Mouse (Mus musculus) limb, embryonic 11.5 days (tissue): ENCODE measurements at regions not wholly inside any gene's neighbourhood (a gene's known extent, or its start where the extent isn't known, plus 50 kb on each side); places are given as distances from the start of the nearest gene placed in this dataset.

Experiments
- ATAC-seq: fragments of 200-750 bp; cut with Nextera tagmentation; 2 replicates; pipeline ENCODE4 v1.8.0; 2017; ENCODE audit warnings: low read depth; ENCODE audit not compliant: insufficient number of reproducible peaks, low FRiP score, low TSS enrichment
- DNase-seq: peaks from one replicate; pipeline ENCODE4 v3.0.0-alpha.2; 2015; ENCODE audit warnings: low spot score
- H3K27ac ChIP-seq: fragments of 300-500 bp; sonication (generic); replicated peaks from 2 replicates; pipeline ENCODE4 v1.5.1; 2014; ENCODE audit warnings: low read depth, mild to moderate bottlenecking, low read length
- H3K27me3 ChIP-seq: fragments of 300-500 bp; sonication (generic); 2 replicates; pipeline ENCODE4 v1.6.1; 2014; ENCODE audit warnings: mild to moderate bottlenecking, low read length, mixed read lengths; ENCODE audit not compliant: control insufficient read depth, insufficient read depth
- H3K36me3 ChIP-seq: fragments of 300-500 bp; sonication (generic); 2 replicates; pipeline ENCODE4 v1.6.1; 2014; ENCODE audit warnings: mild to moderate bottlenecking, low read length, moderate library complexity, mixed read lengths; ENCODE audit not compliant: control insufficient read depth, insufficient read depth
- H3K4me1 ChIP-seq: fragments of 300-500 bp; sonication (generic); 2 replicates; pipeline ENCODE4 v1.6.1; 2014; ENCODE audit warnings: low read length, mixed read lengths; ENCODE audit not compliant: control insufficient read depth, insufficient read depth
- H3K4me2 ChIP-seq: fragments of 300-500 bp; sonication (generic); 2 replicates; pipeline ENCODE4 v1.6.1; 2014; ENCODE audit warnings: low read depth, mild to moderate bottlenecking, moderate library complexity; ENCODE audit not compliant: severe bottlenecking
- H3K4me3 ChIP-seq: fragments of 300-500 bp; sonication (generic); 2 replicates; pipeline ENCODE4 v1.5.1; 2014; ENCODE audit warnings: low read depth, low read length
- H3K9ac ChIP-seq: fragments of 300-500 bp; sonication (generic); 2 replicates; pipeline ENCODE4 v1.6.1; 2014; ENCODE audit warnings: mild to moderate bottlenecking, low read length
- H3K9me3 ChIP-seq: fragments of 300-500 bp; sonication (generic); 2 replicates; pipeline ENCODE4 v1.6.1; 2016; ENCODE audit warnings: low read length; ENCODE audit not compliant: control insufficient read depth
- WGBS: fragments of 180-500 bp; shearing (Covaris S2); extraction: QIAGEN DNeasy Blood & Tissue Kit; methylation state at CpG from one replicate; pipeline ENCODE4 v1.1.7; 2014; 5-methylcytosine and 5-hydroxymethylcytosine counted together

- no peaks in the 10 kb centered on the region for H3K27me3 ChIP-seq
- H3K4me1 ChIP-seq = 0 out of 2 replicates have a peak, but pooled peaks cover 2% of the 10 kb centered on the region
- H3K9me3 ChIP-seq = no peaks in the 10 kb centered on the region
- no peak overlapping the region for H3K9ac ChIP-seq
- H3K27ac ChIP-seq = no peak overlapping the region
- H3K36me3 ChIP-seq = no peaks in the 10 kb centered on the region
- no peak for ATAC-seq
- H3K4me3 ChIP-seq = no peak overlapping the region
- WGBS = 53% methylated on average over 9 of the region's 9 CpGs
- DNase-seq = no peak
- H3K4me2 ChIP-seq = no peak overlapping the region
Measured at GRCm38 (mm10) chr11:52618646-52619045, 145.8 kb upstream of the Fstl4 start.

GRCm38 (mm10) chr11:52622861-52623260 lies 141.6 kb upstream of the Fstl4 start:
- ATAC-seq (no peak), DNase-seq (no peak)
- Histone ChIP-seq H3K9me3 (no peaks in the 10 kb centered on the region), H3K36me3 (no peaks in the 10 kb centered on the region), H3K9ac (no peak overlapping the region), H3K27ac (no peak overlapping the region), H3K4me2 (no peak overlapping the region), H3K4me1 (0 out of 2 replicates have a peak, but pooled peaks cover 2% of the 10 kb centered on the region), H3K27me3 (no peaks in the 10 kb centered on the region), H3K4me3 (no peak overlapping the region)
- 69% methylated on average over 4 of the region's 4 CpGs for WGBS

GRCm38 (mm10) chr11:52628875-52629274 lies 135.6 kb upstream of the Fstl4 start:
- Histone ChIP-seq H3K4me2 (no peak overlapping the region), H3K4me3 (no peak overlapping the region), H3K4me1 (no peaks in the 10 kb centered on the region), H3K9ac (no peak overlapping the region), H3K9me3 (no peaks in the 10 kb centered on the region), H3K36me3 (no peaks in the 10 kb centered on the region), H3K27ac (no peak overlapping the region), H3K27me3 (no peaks in the 10 kb centered on the region)
- DNase-seq (no peak), ATAC-seq (no peak)
- 74% methylated on average over 2 of the region's 2 CpGs for WGBS

GRCm38 (mm10) chr11:52629776-52630175 lies 134.7 kb upstream of the Fstl4 start:
- 64% methylated on average over 5 of the region's 5 CpGs for WGBS

GRCm38 (mm10) chr11:52631579-52631978 lies 132.9 kb upstream of the Fstl4 start:
- 52% methylated on average over 3 of the region's 3 CpGs for WGBS
- Histone ChIP-seq H3K36me3 (no peaks in the 10 kb centered on the region), H3K27ac (no peak overlapping the region), H3K27me3 (no peaks in the 10 kb centered on the region), H3K9ac (no peak overlapping the region), H3K4me2 (no peak overlapping the region), H3K9me3 (no peaks in the 10 kb centered on the region), H3K4me1 (no peaks in the 10 kb centered on the region), H3K4me3 (no peak overlapping the region)
- no peak for ATAC-seq
- DNase-seq = no peak

More at GRCm38 (mm10) chr11:52629776-52630175, 134.7 kb upstream of the Fstl4 start:
- Histone ChIP-seq H3K4me2 (no peak overlapping the region), H3K27ac (no peak overlapping the region), H3K9ac (no peak overlapping the region), H3K4me1 (no peaks in the 10 kb centered on the region), H3K4me3 (no peak overlapping the region), H3K27me3 (no peaks in the 10 kb centered on the region), H3K9me3 (no peaks in the 10 kb centered on the region), H3K36me3 (no peaks in the 10 kb centered on the region)
- no peak for ATAC-seq
- peak; percentile 36 for DNase-seq

- H3K9ac ChIP-seq = no peak overlapping the region
- DNase-seq = no peak
- no peaks in the 10 kb centered on the region for H3K9me3 ChIP-seq
- no peak overlapping the region for H3K4me2 ChIP-seq
- H3K36me3 ChIP-seq = no peaks in the 10 kb centered on the region
- no peak overlapping the region for H3K4me3 ChIP-seq
- H3K27me3 ChIP-seq = no peaks in the 10 kb centered on the region
- H3K27ac ChIP-seq = no peak overlapping the region
- no peaks in the 10 kb centered on the region for H3K4me1 ChIP-seq
- 83% methylated on average over 3 of the region's 3 CpGs for WGBS
- no peak for ATAC-seq
Measured at GRCm38 (mm10) chr11:52634189-52634588, 130.2 kb upstream of the Fstl4 start.

- ATAC-seq (no peak), DNase-seq (no peak)
- H3K27me3 ChIP-seq = peaks cover 6% of the 10 kb centered on the region; the same call in 1 of the 2 replicates
- H3K9me3 ChIP-seq = no peaks in the 10 kb centered on the region
- 74% methylated on average over 13 of the region's 13 CpGs for WGBS
- no peak overlapping the region for H3K27ac ChIP-seq
- no peak overlapping the region for H3K9ac ChIP-seq
- H3K36me3 ChIP-seq = no peaks in the 10 kb centered on the region
- no peaks in the 10 kb centered on the region for H3K4me1 ChIP-seq
- no peak overlapping the region for H3K4me3 ChIP-seq
- H3K4me2 ChIP-seq = no peak overlapping the region
Measured at GRCm38 (mm10) chr11:52635716-52636389, 128.6 kb upstream of the Fstl4 start.

- 100% methylated on average over 1 of the region's 1 CpGs for WGBS
- peaks cover 11% of the 10 kb centered on the region for H3K27me3 ChIP-seq
Measured at GRCm38 (mm10) chr11:52638939-52639338, 125.5 kb upstream of the Fstl4 start.

More at GRCm38 (mm10) chr11:52638939-52639338, 125.5 kb upstream of the Fstl4 start:
- ATAC-seq (no peak), DNase-seq (no peak)
- Histone ChIP-seq H3K4me3 (no peak overlapping the region), H3K9ac (no peak overlapping the region), H3K27ac (no peak overlapping the region), H3K4me1 (0 out of 2 replicates have a peak, but pooled peaks cover 3% of the 10 kb centered on the region), H3K36me3 (no peaks in the 10 kb centered on the region), H3K4me2 (no peak overlapping the region), H3K9me3 (no peaks in the 10 kb centered on the region)
